Mouse (Mus musculus) stomach, postnatal 0 days (tissue): ENCODE measurements around the gene Sumf1.

ENCODE experiments used
- CTCF ChIP-seq: IDR thresholded peaks from 2 replicates; pipeline ENCODE4 v1.5.1; 2016; ENCODE audit warnings: antibody characterized with exemption, low read depth, mild to moderate bottlenecking, moderate library complexity
- EP300 ChIP-seq: optimal IDR thresholded peaks from 2 replicates; pipeline ENCODE3; 2016; ENCODE audit warnings: antibody characterized with exemption

GRCm38 (mm10) chr6:108160608-108161007, 24.8 kb downstream of the Sumf1 start:
- TF ChIP-seq EP300: no peak
- no peak for TF ChIP-seq CTCF
